Mouse (Mus musculus) adrenal gland, postnatal 36 days (tissue): ENCODE results near the gene Tmem206. TPM values are rescaled to one million over a fixed set of nuclear protein-coding genes. Genes with fewer than 3 reads are reported as not detected.

Experiments
- DNase-seq, 2 experiments: peaks; one replicate each; pipeline ENCODE4 v3.0.0; 2021; ENCODE audit warnings: mixed read lengths in 1 of 2
- total RNA-seq, 2 experiments: library from RNA; stranded (reverse); gene quantifications; 2 replicates each; pipeline ENCODE4 v1.2.3; 2021

Gene Tmem206
- total RNA-seq, 2 experiments from 2014 or later, result 4.7 to 6.0 TPM

DNA sequence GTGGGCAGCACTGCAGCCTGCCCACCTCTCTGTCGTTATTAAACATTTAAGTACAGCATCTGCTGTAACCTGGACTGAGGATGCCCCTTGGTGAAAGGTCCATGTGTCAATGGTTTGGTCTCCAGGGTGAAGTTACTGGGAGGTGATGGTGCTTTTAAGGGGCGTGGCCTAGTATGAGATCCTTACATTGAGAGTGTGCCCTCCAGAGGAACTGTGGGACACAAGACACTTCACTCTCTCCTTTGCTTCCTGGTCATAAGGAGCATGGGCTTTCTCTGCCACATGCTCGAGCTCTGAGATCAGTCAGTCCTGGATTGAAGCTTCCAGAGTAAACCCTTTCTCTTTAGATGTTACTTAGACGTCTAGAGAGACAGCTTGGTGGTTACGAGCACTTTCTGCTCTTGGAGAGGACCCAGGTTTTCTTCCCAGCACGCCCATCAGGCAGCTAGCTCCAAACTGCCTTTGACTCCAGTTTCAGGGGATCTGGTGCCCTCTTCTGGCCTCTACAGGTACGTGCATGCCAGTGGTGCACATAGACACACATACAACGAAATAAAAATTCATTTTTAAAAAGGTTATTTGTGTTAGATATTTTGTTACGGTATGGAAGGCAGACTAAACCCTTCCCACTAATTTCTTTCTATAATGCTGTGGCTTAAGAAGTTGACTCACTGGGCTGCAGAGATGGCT is 17.8 kb upstream of the Tmem206 start:
- DNase-seq, result no peak

DNA sequence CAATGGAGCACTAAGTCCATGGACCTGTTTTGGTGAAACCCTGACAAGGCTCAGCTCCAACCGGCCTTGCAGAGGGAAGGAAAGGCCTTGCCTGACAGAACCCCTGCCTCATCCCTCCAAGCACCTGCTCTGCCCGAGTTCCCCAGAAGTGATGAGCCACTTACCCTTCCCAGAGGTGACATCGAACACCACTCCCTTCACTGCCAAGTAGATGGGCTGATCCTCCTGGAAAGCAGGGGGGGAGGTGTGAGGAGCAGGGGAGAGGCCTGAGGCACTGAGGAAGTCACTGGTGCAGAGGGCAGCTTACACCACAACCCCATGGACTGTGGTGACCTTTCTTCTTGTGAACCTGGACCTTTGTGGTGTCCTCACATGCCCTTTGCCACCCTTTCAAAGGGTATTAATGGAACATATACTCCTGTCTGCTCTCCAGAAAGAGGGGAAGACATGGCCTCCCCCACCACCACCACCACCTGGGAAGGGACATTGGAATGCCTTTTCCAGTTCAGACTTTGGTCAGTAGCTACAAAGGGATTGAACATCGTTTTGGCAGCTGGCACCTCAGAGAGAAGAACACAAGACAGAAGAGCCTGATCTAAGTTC is 14.3 kb upstream of the Tmem206 start:
- no peak for DNase-seq

DNA sequence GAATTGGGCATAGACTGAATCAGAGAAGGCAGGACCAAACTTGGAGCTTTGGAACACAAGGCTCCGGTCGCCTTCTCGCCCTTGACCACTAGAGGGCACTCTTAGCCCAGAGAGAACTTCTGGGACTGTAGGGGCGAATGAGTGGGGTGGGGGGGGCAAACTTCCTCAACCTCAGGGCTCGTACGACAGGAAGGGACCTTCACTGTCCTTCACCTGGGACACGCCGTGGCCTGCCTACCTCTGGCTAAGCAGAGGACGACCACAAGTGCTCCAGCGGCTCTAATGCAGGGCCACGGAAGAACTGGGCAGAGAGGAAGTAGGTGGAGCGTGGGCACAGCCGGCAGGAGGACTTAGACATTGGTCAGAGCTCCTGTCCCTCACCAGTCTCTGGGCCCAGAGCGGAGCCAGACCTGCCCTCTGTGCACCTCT is 13.2 kb upstream of the Tmem206 start:
- peak; percentile 87 to 91 for DNase-seq

DNA sequence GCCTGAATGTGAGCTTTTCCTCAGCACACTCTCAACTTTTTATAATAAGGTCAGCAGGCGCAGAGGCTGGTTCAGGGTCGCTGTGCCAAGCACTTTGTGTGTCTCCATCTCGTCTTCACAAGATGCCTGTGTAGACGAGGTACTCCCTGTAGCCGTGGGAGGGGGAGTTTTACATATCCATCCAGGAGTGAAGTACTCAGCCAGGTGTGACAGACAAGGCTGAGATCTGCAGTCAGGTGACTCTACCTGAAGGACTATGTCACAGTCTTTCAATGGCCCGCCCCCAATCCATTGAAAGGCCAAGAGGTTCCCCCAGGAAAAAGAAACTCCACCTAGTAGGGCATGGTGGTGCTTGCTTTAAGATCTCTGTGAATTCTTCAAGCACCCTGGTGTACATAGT is 12.6 kb upstream of the Tmem206 start:
- no peak for DNase-seq

DNA sequence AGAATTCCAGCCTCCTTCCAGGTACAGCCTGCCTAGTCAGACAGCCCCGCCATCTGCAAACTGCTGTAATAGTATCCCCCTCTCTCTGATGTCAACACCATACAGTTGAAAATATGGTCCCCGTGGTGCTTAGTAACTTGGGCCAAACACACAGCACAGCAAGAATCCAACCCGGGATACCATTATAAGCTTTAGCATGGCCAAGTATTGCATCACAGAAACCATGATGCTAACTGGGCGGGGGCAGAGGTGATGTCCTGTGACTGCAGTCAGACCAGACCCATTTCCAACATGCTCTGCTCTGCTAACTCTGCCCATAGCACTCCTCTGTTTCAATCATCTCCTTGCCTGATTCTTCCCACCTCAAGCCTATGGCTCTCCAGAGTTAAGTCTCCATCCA is 11.8 kb upstream of the Tmem206 start:
- DNase-seq, result no peak

DNA sequence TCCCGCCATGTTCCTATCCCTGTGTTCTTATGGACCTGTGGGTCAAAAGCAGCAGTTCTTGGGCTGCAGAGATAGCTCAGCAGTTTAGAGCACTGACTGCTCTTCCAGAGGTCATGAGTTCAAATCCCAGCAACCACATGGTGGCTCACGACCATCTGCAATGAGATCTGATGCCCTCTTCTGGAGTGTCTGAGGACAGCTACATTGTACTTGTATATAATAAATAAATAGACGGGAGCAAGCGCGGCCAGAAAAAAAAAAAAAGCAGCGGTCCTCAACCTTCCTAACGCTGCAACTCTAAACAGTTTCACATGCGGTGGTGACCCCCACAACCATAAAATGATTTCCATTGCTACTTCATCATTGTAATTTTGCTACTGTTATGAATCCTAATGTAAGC is 8.9 kb upstream of the Tmem206 start:
- no peak for DNase-seq

DNA sequence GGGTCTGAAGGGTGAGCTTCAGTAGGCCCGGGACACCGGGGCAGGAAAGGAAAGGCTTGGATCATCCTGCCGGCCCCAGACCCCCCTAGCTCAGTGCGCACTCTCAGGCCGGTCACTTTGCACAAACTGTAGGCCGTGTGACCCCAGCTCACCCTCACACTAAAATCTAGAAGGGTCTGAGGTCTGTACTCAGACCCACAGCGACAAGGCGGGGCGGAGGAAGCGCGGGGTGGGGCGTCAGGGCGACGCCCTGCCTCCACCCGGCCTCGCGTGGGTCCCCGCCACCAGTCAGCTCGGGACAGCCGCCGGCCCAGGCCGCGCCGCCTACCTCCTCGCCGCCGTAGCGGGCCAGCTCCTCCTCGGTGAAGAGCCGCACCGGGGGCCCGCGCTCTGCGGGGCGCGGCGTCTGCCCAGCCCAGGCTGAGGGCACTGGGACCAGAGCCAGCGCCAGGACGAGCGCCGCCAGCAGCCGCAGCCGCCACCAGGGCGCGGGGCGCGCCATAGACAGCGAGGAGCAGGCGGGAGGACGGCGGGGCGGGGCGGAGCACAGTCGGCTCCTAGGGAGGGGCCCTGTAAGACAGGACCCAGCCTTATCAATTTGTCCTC is 8.0 kb upstream of the Tmem206 start, which contains the start of gene Nenf:
Gene Nenf, minus strand, starts transcription at position 604 of the 606 bp plus-strand sequence.
- peak; percentile 89 to 92 for DNase-seq

DNA sequence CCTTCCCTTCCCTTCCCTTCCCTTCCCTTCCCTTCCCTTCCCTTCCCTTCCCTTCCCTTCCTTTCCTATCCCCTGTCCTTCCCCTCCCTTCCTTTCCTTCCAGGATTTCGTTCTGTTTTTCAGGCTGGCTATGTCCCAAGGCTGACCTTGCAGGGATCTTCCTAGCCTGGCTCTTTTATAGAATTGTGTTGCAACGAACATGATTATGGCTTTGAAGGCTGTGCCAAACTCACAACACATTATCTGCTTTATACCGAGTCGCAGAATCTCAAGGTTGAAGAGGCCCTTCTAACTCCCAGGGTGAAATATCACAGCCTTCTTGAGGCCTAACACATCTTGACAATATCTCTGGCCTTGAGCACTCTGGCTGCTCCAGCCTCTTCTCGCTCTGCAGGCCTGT is 7.0 kb upstream of the Tmem206 start:
- DNase-seq, result peak; percentile 71 to 75

DNA sequence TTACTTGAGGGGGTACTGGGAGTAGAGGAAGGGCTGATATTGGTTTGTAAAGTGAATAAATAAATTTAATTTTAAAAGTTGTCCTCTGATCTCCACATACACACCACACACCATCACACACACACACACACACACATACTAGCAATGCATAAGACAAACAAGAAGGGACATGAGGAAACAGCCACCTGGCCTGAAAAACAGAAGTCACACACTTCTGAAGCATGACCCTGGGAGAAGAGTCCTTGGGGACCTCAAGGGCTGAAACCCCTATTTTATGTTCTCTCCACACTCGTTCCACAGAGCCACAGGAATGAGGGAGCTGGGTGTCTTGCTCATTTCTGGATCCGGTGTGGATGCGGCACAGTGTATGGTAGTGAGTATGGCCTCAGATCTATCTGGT is 2.3 kb upstream of the Tmem206 start:
- DNase-seq, result no peak

DNA sequence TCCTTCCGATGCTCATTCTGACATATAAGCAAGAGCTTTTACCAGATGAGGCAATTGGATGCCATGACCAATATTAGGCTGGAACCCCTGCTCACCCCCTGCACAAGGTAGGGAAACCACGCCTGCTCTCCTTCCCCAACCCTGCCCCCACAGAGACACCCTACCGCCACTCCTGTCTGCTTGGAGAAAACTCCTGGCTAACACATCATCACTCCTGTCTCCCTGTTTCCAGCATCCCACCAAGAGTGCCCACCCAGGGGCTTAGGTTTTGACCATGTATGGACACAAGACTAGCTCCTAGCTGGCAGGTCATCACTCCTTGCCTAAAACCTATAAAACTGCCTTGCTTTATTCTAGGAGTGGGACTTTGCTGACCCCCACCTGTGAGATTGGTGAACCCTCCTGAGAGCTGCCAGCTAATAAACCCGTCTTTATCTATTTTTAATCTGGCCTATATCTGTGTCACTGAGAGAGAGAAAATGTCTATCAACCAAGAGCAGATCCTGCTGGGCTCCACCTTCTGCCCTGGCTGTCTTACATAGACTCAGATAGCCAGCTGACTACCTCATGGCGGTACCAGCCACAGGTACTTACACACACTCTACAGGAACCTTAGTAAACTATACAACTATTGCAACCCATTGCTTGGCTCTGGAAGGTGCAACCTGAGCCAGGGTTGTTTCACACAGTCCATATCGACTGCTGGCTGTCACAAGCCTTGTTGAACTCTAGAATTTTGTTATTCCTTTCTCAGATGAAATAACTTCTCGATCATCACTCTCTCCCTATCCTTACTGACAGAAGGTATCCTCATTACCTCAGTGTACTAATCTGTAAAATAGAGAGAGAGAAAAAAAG is 750 bp upstream of the Tmem206 start:
- DNase-seq, result no peak

DNA sequence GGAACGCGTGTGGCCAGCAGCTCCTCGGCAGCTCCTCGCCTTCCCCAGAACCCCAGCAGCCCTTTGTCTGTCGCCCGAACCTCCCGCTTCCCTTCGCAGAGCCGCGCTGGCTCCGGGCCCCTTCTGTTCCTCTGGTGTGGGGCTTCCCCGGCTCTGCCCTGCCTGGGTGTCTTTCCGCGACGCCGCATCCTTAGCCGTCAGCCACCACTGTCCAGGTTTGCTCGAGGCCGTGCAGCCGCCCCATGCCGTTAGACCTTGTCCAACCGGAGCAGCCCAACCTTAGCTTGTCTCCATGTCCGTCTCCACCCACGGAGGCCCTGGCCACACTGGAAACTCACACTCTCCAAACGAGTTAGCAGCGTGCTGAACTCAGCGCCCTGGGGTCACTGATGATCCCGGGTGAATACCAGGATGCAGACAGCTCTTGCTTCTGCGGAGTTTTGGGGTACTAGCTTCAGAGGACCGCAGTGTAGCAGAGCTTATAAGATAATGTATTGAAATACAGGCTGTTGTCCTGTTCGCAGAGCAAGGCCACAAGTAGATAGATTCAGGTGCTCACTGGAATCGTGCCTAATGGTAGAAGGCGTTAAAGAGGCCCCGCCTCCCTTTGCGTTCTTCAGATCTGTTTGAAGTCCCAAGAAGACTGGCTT is 646 bp downstream of the Tmem206 start:
- peak; percentile 46 to 67 for DNase-seq

DNA sequence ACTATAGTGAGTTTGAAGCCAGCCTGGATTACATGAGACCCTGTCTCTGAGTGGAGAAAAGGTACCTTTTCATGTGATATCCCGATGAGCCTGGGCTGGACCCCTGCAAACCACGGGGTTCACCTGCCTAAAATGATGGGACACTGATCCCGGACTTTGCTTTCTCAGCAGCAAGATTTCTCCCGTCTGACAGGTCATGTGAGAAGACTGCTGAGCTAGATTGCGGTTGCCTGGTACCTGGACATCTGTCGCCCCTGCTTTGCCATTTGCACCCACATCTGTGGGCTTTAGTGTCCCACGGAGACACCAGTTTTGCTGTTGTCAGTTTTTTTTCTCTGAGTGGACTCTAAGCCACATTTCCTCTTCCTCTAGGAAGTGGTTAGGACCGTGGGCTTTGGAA is 1.5 kb downstream of the Tmem206 start:
- no peak for DNase-seq

DNA sequence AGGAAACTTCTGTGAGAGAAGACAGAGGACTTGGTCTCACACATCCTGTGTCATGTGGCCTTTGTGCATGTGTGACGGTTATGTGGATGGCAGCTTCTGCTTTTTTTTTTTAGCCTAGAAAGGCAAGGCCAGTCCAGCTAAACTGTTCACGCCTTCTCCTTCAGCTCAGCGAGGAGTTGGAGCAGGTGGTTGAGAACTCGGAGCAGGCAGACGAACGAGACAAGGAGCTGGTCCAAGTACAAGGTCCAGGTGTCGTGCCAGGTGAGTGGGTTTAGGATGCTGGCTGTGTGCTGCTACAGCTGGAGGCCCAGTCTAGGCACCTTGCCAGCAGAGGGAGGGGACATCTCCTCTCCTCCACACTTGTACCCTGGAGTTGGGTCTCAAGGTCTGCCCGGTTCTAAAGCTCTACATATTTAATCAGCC is 2.3 kb downstream of the Tmem206 start:
- DNase-seq, result peak; percentile 29 to 62

DNA sequence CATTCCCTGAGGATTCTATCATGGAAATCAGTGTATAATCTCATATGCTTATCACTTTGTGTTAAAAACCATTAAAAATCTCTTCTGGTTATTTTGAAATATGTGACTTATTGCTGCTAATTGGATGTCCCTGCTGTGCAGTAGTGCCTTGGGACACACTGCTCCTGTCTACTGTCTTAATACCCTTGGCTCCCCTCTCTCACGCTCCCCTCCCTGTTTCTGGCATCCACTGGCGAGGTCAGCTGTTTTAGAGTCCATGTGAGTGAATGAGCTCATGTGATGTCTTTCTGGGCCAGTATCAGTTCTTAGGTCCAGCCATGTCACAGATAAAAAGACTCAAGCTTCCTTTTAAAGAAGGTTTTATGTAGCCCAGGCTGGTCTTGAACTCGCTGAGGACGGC is 4.6 kb downstream of the Tmem206 start:
- DNase-seq, result no peak

DNA sequence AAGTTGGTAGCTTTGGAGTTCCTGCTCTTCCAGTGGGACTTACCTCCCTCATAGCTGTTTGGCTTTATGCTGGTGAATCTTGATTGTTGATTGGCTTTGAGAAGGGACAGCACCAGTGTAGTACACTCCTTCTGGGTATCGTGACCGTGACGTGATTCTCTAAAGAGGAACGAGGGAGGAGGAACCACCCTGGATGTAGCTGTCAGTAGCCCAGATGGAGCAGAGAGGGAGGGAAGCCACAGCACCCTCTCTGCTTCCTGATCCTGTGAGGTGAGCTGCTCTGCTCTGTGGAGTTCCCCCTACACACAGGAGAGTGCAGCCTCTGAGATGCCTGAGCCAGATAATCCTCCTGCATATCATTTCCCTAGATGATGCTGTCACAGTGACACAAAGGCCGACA is 8.8 kb downstream of the Tmem206 start:
- no peak for DNase-seq

DNA sequence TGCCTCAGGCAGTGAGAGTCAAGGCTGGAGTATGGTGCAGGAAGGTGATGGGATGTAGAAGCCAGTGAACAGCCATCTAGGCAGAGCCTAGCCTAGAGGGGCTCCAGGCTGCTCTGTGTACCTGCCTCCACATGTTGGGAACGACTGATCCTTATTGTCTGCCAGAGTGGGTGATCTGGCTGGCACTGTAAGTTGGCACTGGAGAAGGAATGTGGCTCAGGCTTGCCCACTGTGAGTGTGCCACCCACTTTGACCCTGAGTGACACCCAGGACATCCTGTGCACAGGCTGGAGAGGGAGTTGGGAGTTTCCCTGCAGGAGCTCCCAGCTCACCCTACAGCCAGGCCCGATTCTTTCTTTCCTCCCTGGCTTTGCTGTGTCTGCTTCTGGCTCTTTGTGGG is 14.2 kb downstream of the Tmem206 start:
- no peak for DNase-seq

DNA sequence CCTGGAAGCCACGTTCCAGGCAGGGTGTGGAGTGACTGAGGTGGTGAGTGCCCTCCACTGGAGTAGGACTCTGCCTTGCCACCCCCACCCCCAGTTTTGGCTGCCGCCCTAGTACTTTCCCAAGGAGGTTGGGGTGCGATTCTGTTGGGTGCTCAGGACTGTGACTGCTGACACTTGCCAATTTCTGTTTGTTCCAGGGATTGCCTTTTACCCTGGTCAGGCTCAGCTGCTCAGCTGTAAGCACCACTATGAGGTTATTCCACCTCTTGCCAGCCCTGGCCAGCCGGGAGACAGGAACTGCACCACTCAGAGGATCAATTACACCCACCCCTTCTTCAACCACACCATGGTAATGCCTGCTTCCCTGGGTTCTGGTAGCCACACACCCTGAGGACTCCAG is 14.8 kb downstream of the Tmem206 start:
- DNase-seq, result no peak

DNA sequence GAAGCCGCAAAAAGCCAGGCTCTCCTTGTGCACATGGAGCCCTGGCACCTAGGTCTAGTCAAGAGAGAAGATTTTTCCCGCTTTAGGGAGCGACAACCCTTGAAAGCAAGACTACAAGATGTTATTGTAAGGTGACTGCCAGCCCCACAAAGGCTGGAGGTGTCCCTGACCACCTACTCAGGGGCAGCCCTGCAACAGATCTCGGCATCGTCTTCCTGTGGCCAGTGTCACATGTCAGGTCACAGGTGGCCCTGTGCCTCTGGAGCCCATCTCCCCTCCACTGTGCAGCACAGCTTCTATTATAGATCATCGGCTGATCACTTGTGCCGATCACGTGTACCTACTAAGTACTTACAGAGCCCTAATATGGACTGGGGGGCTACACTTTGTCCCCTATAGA is 21.9 kb downstream of the Tmem206 start:
- DNase-seq, result no peak

DNA sequence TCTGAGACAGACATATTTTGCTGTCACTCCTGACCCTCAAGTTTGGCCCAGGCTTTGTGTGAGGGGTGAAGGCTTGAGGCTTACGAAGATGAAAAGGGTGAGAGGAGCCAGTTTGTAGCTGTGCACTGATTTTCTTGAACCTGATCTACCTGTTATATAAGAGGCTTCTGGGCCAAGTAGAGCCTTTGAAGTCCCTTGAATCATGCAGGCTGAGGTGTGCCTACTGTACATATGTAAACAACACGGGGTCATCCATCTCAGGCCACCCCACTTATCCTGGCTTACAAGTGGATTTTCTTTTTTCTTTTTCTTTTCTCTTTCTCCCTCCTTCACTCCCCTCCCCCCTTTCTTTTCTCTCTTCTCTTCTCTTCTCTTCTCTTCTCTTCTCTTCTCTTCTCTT is 22.9 kb downstream of the Tmem206 start:
- DNase-seq, result no peak

DNA sequence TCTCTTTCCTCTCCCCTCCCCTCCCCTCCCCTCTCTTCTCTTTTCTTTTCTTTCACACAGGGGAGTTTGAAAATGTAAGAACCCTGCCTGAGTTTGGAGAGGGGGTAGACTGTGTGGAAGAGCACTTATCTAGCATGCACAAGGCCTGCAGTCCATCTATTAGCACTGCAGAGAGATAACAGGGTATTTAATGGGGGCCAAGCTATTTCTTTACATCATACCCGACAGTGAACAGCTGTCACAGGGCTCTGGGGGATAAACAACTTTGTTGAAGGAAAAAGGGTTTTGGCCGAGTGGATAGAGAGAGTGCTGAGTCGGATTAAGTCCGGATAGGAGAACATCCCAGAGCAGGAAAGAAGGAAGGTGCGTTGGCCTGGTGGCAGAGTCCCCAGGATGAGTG is 23.3 kb downstream of the Tmem206 start:
- no peak for DNase-seq

DNA sequence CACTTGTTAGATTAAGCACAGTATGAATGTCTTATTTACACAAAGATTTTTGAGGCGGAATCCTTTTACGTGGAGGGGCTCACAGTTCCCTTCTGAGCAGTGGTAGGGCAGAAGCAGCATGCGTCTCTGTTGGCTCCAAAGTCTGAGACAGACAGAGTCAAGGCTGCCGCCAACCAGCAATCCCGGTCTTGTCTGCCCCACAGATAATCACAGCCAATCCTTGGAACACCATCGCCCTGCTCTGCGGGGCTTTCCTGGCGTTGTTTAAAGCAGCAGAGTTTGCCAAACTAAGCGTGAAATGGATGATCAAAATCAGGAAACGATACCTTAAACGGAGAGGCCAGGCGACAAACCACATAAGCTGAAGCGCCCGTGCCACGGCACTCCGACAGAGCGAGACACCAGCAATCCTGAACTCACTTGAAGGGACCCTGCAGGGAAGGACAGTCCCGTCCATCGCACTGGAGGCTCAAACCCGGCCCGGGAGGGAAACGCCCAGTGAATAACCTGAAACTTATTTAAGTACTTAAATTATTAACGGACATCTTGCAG is 23.9 kb downstream of the Tmem206 start:
- DNase-seq, result no peak

DNA sequence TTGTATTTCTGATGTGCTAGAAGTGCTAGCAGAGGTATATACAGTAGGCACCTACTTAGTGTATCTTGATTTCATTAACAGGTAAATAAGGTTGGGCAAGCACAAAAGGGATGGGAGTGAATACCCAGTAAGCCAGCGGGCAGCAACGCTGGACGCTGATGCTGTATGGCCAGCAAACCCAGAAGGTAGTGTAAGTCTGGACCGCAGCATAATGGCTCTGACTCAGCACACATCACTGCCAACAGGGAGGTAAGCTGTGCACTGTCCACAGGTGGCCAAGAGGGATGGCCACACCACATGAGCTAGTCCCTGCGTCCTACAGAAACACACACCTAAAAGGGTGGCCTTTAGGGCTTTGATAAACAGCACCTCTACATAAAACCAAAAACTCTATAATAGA is 24.6 kb downstream of the Tmem206 start:
- no peak for DNase-seq
